Mouse (Mus musculus): ENCODE measurements around the gene Cpd.

Cpd gene

DNA sequence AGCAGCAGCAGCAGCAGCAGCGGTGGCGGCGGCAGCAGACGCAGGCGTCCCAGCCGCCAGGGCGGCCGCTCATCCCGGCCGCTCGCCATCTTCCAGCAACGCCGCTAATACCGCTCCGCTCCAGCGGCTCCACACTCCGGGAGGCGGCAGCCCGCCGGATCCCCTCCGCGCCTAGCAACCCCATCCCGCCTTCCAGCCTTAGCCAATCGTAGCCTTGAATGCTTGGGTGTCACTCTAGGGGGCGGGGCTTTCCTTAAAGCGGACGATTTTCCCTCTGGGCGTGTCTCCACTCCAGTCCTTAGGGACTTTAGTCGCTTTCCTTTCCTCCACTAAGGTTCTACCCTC, at the start of gene Cpd:
TSS of gene Cpd (minus strand) at position 141 of the 345 bp plus-strand sequence.
- peak; percentile 95 for DNase-seq

DNA sequence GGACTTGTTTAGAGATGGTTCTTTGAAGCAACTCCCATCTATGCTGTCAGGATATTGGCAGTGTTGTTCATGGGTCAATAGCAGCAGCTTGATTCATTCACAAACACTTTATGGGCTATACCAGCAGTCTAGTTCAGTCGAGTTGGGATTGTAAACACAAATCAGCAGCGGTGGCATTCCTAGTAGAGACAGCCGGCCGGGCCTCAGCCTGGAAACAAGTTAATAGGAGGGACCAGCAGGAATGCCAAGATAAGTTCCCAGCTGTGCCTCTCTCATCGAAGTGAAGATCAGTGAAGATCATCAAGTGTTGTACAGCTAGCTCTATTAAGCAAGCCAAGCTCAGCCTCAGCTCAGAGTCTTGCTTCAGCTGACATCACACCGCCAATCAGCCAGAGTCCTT, 49.5 kb upstream of the Cpd start:
- DNase-seq: no peak

DNA sequence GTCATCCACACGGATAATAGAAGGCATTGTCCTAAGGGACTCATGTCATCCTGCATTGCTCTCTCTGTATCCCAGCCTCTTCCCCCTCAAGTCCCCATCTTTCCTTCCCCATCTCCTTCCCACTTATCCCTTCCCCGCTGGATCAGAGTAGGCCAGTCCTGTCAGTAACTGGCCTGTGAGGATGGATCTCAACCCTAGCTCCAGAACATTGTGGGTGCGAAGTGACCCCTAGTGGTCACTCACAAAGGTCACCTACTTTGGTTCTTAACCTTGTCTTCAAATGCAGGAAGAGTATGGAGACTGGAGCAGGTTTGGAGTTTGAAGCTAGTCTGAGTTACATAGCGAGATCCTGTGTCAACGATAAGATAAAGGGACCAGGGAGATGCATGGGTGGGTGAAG, 47.4 kb upstream of the Cpd start:
- peak; percentile 25 for DNase-seq

DNA sequence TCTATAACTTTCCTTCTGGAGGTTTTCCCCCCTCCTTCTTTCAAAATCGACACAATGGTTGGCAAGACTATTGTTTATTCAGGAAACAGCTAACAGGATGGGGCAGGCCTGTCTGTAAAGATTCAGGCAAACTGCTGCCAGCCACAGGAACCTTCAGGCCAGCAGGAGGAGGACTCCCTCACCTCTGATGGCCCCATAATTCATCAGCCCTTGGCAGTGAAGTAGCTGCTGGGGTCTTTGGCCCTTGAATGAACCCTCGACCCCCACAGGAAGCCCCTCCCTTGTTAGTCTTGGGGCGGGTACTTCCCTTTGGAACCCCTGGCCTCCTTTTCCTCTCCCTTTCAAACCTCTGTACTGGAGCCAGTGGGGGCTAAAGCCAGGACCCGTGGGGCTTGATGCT, 46.8 kb upstream of the Cpd start:
- DNase-seq: no peak

DNA sequence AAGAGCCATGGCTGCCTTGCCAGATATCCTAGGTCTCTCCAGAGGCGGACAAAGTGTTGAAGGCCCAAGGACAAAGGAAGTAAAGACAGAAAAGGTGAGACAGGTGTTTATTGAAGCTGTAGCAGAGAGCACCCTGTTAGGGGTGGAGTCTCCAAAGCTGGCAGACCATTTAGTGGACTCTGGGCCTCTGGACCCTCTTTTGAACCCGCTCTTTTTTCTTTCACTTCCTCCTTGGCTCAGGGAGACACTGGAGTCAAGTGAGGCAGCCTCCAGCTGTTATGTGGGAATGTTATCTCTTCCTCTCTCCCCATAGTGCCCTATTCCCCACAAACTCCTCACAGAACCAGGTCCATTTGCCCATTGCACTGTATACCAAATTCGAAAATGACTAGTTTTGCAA, 46.2 kb upstream of the Cpd start:
- no peak for DNase-seq

DNA sequence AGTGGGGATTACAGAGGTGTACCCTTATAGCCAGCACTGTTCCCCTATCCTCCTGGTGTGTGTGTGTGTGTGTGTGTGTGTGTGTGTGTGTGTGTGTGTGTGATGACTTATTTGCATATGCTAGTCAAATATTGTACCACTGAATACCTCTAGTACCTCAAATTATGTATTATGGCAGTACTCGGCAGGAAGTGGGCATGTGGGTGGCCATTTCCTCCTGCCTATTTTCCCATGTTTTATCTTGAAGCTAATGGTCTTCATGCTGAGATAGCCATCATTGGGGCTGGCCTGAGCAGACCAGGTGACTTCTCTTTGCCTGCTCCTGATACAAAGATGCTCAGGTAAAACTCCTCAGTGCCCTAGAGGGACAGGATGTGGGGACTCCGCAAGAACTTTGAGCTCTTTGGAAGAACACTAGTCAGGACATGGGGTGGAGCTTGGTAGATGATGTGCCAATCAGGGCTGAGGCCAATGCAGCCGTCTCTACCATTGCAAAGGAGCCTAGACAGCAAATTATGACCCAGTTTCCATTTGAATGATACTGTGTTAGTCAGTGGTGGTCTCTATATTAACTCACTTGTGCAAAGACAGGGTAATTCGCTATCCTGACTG, 45.0 kb upstream of the Cpd start:
- DNase-seq: no peak

DNA sequence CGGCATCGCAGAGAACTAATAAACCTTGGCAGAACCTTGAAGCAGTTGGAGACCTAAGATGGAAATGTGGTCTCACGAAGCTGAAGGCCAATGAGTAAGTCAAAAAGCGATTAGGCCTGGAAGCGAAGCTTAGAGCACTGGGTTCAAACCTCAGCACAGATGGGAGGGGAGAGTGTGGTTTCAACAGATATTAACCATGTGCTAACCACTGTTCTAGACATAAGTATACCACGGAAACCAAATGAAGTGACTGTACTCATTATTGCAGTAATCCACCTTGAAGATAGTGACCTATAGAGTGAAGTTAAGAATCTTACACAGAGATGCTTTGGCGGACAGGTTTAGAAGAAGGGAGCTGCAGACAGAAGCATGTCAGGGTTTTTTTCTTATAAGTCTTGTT, 44.4 kb upstream of the Cpd start:
- no peak for DNase-seq

DNA sequence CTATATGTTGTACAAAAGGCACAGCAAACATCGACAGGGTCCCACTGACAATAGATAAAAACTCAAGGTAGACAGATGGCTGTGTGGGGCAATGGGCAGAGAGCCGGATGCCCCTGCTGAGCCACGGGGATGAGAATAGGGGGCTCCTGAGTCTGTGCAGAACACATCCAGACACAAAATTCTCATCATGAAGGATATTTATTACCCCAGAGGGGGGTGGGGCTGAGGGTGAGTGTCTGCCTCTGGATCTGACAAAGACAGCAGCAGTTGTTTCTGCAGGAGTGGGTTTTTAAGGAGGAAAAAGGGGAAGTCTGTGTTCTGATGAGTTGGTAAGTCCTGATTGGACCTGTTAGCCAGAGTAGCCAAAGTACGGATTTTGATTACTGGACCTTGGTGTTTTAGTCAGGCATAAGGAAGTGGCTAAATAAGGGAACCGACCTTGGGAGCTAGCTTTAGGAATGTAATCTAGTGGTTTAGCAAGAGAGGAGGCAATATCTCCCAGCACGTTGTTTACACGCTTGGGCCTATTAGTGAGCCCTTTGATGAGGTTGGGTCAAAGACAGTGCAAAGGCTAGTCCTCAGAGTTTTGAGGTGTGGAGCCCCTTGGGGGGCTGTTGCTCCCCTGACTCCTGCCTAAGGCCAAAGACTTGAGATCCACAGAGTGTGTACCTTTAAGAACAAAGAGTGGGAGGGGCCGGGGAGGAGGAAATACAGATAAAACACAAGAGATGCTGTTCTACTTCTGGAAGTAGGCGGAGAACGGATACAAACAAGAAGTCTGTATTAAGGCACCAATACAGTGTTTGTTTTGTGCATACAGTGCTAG, 42.7 kb upstream of the Cpd start:
- DNase-seq: no peak

DNA sequence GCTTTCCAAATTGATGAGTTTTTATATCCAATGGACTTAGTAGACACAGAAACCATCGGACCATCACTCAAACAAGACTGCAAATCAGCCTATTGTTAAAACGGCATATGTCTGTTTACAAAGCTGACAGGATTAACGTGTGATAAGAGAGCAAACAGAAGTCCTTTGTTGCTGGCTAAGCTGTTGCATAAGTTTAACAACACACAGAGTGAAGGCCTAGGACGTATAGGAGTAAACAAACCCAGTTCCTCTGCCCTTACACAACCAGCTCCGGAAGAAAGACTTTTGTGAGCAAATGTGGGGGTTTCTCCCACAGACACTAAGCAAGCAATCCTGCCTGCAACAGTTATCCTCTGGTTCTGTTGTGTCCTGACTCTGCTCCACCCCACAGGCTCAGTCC, 37.6 kb upstream of the Cpd start:
- DNase-seq: no peak

DNA sequence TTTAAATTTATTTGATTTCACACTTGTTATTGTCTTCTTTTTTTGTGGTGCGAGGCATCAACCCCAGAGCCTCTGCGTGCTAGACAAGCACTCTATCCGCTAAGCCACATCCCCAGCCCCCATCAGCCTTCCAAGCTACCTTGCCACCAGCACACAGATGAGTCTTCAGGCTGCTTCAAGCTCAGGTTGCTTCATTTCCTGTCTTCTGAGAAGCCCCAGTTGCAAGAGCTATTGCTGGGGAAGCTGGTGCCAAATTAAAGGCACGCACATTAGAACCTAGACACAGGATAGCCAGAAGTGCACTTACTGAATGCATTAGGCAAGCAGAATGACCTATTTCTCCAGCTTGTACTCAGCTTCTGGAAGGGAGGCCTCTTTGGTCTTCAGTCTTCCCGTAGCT, 33.0 kb upstream of the Cpd start:
- DNase-seq: no peak

DNA sequence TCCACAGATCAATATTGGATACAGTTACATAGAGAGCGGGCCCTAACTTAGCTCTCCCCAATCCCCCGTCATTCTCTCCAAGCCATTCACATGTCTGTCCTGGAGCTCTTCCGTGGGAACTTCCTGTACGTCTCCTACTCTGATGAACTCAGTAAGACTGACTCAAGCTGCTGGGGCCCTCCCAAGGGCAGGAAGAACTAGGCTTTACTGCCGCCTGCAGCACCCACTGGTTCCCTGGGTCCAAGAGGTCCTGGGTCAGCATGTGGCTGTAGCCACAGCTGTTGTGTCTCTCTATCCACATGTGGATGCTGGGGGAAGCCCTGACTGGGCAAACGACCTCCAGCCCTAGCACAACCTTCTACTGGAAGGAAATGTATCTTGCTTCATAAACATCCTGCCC, 27.9 kb upstream of the Cpd start:
- no peak for DNase-seq

DNA sequence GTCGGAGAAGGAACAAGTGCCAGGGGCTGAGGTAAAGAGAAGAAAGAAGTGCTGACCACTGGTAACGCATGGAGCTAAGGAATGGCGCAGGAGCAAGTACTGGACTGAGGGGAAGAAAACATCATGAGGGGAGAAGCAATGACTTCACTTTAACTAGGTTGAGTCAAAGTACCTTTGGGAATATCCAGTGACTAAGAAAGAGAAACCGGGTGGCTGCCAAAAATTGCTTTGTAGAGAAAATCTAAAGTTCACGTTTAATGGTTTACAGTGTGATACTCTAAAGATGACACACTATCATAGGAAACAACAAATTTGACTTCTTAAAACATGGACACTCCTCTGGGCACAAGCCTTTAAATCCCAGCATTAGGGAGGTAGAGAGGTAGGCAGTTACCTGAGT, 27.0 kb upstream of the Cpd start:
- DNase-seq: no peak

DNA sequence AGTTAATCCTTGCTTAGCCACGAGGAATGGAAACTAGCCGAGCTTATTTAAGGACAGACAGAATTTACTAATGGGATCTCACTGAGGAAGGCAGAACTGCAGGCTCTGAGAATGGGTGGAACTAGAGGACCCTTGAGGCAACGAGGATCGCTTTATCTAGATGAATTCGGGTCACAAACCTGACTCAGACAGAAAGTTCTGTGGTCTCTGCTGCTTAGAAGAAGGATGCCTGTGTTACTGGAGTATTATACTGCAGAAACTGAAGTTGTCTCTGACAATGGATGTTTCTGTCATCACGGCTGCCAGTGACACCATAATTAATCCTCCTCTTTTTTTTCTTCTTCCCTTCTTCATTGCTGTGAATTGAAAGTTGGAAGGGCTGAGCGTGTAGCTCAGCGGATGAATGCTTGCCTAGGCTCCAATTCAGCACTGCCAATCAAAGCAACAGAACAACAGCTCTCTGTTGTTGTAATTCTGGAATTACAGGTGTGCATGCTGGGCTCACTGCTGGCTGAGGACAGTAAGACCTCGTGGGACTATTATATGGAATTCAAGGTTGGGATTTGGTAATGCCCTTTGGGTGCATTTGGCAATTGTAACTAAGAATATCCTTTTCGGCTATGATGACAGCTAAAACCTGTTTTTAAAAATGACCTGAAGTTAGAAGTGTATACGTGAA, 25.9 kb upstream of the Cpd start:
- DNase-seq: no peak

DNA sequence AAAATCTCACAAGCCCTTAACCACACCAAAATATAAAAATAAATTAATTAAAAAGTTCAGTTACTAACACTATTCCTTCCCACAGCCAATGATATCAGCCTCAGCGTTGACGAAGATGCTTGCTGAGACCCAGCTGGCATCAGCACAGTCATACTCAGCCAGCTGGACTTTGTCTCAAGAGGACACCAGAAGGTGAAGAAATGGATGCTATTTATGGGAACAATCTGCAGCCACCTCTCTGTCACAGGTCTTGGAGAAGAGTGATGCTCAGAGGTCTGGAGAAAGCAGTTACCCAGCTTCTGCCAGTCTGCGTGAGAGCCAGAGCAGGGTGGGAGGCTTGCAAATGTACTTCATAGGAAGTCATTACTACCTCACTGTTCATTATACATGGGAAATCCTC, 14.4 kb upstream of the Cpd start:
- no peak for DNase-seq

DNA sequence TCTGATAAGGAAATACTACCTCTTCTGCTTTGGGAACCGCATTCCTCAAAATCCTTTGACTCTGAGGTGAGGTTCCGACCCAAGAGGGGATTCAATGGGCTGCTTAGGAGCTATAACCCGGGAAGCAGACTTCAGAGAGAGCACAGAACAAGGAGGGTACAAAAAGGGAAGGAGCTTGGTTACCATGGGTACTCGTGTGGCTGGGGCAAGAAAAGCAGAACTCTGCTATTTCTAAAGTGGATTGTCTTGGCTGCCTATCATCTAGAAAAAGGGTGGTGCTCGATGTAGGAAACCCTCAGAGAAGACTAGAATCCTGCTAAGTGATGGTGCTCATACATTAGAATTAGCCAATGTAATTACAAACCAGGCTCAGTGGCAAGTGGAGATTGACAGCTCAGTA, 12.4 kb upstream of the Cpd start:
- DNase-seq: no peak

DNA sequence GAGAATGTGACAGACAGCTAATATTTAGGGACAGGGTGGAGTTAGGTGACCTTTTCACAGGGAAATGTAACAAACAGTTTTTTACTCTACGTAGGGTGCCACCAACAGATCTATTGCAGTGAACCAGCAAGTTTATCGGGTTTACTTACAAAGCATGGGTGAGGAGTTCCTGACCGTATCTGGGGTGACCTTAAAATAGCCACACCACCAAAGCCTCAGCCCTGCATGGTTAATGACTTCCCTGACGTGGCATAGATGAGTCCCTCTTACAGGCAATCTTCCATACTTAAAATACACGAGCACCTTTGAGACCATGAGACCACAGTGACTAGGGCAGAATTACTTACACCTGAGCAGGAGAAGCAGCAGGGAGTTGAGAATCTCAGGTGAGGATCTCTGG, 12.0 kb upstream of the Cpd start:
- DNase-seq: no peak

DNA sequence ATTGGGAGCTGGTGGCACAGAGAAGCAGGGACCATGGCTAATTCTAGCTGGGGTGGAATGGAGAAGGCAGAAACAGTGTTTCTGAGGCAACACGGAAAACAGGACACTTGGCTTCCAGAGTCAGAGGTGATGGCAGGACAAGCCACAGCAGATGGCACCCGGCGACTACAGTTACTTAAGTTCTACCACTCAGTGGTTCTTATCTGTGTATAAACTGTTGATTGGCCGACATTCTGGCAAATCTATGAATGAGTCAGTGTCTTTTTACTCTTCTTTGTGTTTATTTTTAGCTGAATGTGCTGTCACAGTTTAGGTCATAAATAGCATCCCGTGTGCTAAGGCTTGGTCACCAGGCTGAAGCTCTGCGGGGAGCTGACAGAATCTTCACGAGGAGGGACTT, 10.3 kb upstream of the Cpd start:
- DNase-seq: no peak

DNA sequence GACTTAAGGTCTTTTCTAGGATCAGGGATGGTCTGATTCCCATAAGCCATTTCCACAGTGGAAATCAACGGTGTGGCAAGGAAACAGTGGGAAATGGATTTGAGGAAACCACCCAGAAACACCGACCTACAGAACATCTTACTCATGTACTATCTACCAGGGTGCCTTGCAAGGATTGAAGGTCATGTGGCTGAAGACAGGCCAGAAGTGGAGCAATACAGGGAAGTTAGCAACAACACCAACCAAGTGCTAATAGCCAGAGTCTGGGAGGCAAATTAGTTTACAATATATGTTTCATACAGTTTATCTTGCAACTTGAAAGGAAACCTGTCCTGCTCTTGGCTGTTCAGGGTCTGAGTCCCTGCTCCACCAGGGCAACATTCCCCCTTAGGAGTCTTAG, 9.8 kb upstream of the Cpd start:
- no peak for DNase-seq

DNA sequence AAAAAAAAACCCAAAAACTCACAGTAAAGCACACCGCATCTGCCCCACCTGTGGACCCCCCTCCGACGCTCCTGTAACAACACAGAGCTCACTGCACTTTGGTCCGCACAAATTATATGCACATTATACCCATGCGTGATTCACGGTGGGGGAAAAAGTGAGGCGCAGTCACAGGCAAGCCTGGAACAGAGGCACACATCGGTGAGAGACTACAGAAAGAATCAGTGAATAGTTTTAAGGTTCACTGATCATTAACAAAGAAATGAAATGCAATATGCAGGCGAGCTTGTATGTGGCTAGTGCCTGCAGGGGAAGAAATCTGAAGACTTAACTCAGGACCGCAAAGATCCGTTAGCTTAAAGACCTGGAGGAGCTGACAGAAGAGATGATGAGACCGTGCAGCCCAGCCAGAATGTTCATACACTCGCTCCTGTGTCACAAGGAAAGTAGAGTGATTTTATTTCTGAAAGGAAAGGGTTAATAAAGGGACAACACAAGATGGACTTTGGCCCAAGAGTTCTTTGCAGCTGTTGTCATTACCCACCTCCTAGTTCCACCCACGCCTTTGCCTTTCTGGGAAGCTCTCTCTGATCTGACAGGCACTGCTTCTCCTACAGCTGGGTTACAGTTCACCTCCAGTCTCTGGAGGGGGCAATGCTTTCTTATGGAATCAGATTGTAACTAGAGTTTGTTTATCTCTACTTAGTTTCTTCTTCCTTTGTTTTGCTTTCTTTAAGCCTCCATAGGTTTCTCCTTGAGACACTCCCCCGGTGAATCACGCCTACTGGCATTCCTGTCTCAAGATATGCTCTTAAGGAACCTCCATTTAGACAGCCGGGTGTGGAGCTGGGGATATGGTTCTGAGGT, 7.9 kb upstream of the Cpd start:
- no peak for DNase-seq

DNA sequence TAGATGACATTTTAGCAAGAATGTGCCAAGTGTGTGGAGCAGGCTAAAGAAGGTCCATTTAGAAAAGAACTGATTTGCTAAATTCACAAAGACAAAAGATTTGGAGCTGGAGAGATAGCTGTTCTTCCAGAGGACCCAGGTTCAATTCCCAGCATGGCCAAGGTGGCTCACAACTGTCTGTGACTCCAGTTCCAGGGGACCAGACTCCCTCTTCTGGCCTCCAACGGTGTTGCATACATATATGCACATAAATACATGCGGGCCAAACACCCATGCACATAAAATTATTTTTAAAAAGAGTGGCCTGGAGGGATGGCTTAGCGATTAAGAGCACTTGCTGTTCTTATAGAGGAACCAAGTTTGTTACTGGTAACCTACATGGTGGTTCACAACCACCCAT, 4.7 kb upstream of the Cpd start:
- DNase-seq: no peak

DNA sequence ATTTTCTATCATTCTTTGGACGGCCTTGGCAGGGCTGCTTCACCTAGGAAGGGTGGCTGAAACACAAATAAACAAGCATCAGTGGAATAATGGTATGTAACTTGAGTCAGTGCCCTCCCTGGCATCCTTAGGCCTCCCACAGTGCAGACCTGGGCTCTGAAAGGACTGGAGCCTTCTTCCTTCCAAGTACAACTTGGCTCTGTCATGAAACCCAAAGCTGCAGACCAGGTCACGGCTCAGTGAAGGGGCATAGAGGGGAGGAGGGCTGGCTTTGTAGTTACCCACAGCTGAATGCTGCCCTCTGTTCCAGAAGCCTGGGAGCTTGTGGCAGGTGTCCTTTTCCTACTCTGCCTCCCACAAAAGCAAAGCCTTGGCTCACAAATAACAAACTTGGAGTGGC, 2.8 kb upstream of the Cpd start:
- DNase-seq: no peak

DNA sequence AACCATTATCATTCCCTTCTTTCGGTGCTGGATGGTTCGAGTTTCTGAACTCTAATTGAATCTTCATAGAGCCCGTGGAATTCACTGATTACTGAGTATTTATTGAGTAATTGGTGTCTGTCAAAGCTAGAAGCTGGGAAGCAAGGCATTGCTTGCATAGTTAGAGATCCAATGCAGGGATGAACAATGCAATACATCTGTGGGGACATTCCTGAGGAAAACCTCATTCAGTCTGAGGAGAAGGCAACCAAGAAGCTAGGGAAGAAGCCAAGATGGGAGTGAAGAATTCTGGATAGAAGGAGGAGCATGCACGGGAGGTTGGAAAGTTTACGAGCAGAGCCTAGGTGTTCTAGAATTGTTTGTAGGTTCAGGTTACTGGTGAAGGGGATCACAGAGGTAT, 1.3 kb upstream of the Cpd start:
- no peak for DNase-seq

DNA sequence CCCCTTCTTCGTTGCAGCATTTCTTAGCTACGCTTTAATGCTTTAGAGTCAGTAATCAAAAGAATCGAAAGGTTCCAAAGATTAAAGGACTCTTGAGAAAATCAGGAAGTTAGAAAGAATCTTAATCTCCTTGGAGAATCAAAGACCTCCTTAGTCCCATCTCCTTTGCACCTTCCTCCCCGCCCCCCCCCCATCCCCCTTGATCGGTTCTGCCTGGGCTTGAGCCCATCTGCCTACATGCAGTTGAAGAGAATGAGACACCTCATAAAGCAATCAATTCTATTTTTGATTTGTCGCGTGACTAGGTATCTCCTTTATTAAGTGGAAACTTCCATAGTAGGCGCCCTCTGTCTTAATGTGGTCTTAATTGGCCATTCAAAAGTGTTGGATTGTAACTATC, 536 bp upstream of the Cpd start:
- no peak for DNase-seq
